Mouse (Mus musculus) retina, postnatal 1 day (tissue): Measurements from ENCODE around the gene Ntrk1.

ENCODE experiments used
- DNase-seq: peaks from one replicate; pipeline ENCODE4 v3.0.0-alpha.2; 2012

Gene Ntrk1

DNA sequence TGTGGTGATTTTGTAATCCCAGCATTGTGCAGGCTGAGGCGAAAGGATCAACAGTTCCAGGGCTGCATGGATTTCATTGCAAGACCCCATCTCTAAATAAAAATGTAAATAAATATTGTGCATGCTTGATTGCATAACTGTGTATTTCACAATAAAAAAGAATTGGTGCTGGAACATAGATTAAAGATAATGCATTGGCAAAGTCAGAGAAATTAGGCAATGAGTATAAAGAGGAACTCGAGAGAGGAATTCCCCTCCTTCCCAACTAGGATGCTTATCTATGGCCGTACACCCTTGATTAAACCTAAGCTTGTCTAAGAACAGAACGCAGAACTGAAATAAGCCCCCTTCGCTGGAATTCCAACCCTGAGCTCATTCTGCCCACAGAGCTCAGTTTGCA is 9.8 kb downstream of the Ntrk1 start:
- DNase-seq = no peak

DNA sequence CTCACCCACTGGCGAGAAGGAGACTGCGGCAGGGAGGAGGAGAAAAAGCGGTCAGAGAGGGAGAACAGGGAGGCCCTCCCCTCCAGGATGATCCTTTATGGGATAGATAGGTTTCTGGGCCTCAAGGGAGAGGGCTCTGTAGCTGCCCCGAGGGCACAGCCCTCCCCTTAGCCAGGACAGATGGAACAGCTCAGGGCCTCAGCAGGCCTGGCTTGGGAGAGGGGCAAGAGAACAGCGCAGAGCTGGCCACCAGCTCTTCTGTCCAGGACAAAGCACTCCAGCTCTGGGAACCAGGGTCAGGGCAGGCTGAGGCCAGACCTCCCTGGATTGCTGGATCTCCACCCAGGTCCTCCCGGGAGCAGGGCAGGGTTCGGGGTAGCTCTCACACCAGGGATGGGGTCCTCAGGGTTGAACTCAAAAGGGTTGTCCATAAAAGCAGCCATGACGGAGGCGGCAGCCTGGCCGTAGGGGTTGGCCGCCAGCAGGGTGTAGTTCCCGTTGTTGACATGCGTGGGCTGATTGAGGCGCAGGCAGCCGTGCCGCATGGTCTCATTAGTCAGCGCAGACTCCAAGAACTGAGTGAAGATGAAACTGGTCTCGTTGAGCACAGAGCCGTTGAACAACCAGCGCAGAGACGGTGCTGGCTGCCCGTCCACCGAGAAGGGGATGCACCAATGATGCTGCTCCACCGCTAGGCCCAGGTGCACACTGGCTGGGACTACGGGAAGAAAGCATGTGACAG is 11.5 kb downstream of the Ntrk1 start:
- DNase-seq = no peak

GRCm38 (mm10) chr3:87779086-87779485 is 15.9 kb downstream of the Ntrk1 start:
- peak; percentile 46 for DNase-seq

- DNase-seq = peak; percentile 31
These were observed 16.7 kb downstream of the Ntrk1 start for GRCm38 (mm10) chr3:87778283-87778682.

DNA sequence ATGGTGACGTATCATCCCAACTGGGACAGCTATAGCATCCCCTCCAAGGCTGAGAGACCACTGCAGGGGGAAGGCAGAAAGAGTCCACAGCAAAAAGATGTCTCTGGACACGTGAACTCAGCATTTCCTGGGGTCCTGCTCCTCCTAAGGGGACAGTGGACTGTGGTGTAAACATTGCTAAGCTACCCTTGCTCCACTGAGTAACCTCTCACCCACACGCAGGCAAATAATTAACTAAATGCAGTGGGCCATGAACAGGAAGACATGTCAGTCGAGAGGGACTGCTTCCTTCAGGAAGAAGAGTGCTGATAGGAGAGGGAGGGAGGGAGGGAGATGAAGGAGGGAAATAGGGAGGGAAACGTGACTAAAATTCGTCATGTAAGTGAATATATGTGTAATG is 23.9 kb downstream of the Ntrk1 start:
- DNase-seq = no peak

GRCm38 (mm10) chr3:87770280-87770679 is 24.7 kb downstream of the Ntrk1 start:
- peak; percentile 75 for DNase-seq

DNA sequence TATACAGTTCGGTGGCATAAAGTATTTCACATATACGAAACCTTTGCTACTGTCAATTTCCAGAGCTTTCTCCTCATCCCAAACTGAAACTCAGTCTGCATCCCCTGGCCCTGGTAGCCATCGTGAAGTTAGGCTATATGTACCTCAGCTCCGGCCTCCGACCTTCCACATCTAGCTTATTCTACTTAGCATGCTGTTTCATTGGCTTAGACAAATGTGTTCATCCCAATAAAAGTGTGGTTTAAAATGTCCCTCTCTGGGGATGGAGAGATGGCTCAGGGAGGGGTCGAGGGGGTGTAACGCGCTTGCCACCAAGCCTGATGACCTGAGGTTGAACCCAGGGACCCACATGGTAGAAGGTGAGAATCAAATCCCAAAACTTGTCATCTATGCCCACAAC is 25.5 kb downstream of the Ntrk1 start:
- no peak for DNase-seq

DNA sequence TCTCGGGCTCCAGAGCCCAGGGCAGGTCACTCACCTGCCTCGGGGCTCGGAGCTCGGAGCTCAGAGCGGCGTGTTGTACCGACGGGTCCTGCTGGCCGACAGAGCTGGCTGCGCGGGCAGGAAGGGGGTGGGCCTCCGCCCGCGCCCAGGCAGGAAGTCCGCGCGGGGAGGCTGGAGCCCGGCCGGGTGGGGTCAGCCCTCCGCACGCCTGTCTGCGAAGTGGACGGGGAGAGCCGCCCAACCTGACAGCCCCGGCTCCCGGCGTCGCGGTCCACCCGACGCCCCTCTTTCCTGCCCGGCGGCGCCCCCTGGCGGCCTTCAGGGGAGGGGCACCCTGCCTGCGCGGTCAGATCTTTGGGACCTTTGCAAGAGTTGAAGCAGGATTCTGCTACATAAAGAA is 26.1 kb downstream of the Ntrk1 start:
- peak; percentile 85 for DNase-seq

DNA sequence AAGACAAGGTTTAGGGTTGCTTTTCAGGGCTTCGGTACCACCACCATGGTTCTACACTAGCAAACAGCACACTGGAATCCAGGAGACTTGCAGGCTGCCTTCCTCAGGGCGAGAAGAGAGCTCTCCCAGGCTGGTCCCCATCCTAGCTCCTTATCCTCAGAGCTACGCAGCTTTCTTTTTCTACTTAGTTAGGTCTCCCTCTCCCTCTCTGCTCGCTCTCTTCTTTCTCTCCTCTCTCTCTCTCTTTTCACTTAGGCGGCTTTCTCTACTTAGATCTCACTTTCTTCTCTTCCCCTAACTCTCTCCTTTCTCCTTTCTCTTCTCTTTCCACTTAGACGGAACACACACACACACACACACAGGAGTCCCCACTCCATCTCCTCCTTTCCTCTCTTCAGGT is 26.5 kb downstream of the Ntrk1 start:
- DNase-seq = no peak

DNA sequence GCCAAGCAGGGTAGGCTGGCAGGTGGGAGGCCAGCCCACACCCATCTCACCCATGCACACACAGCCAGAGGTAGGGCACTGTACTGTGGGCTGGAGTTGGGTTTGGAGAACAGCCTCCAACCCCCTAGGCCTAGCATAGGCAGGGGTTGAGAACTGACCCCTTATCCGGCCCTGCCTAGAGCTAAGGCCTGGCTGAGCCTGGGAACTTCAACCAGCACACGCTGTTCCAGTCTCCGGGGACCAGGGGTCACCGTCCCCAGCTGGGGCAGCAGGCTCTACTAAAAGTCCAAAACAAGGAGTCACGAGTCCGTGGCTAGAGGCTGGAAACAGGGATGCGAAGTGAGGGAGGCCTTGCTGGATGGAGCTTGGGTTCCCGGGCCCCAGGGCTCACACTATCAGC is 27.2 kb downstream of the Ntrk1 start:
- no peak for DNase-seq

DNA sequence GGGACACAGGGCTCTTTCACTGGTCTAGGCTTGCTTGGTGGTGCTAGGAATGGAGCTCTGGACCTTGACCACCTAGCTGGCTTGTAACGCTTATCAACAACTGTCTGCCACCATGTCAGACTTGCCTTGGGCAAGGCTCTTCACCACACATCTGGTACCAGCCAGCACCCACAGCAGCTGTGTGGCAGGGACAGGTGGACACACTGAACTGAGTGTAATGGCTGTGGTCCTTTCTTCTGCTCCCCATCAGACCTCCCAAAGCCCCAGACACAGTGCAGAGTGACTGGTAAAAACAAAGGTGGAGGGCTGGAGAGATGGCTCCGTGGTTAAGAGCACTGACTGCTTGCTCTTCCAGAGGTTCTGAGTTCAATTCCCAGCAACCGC is 28.7 kb downstream of the Ntrk1 start:
- DNase-seq = no peak

GRCm38 (mm10) chr3:87765631-87766283 is 29.2 kb downstream of the Ntrk1 start:
- DNase-seq = no peak

- DNase-seq = no peak
These were observed 29.9 kb downstream of the Ntrk1 start for GRCm38 (mm10) chr3:87765091-87765490.

DNA sequence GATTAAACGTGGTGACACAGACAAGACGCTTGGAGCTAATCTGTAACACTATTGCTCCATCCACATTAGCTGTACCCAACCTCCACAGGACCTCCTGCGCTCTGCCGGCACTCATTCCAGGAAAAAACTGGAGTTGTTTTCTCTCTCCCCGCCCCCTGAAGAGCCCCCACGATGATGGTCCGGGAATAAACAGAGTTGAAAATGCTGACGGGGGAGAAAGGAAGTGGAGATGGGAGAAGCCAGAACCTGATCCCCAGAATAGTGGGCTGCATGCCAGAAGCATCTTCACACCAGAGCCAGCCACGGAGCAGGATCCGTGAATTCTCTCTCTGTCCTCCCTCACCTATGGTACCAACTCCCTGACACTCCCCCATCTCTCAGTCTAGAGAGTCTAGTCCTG is 30.5 kb downstream of the Ntrk1 start:
- no peak for DNase-seq

GRCm38 (mm10) chr3:87763683-87764289 is 31.2 kb downstream of the Ntrk1 start:
- peak; percentile 34 for DNase-seq

- no peak for DNase-seq
These were observed 31.8 kb downstream of the Ntrk1 start for GRCm38 (mm10) chr3:87763202-87763601.

GRCm38 (mm10) chr3:87761408-87762375 is 33.3 kb downstream of the Ntrk1 start:
- DNase-seq = no peak

GRCm38 (mm10) chr3:87758641-87759040 is 36.3 kb downstream of the Ntrk1 start:
- no peak for DNase-seq

GRCm38 (mm10) chr3:87756488-87756887 is 38.5 kb downstream of the Ntrk1 start:
- DNase-seq = no peak

DNA sequence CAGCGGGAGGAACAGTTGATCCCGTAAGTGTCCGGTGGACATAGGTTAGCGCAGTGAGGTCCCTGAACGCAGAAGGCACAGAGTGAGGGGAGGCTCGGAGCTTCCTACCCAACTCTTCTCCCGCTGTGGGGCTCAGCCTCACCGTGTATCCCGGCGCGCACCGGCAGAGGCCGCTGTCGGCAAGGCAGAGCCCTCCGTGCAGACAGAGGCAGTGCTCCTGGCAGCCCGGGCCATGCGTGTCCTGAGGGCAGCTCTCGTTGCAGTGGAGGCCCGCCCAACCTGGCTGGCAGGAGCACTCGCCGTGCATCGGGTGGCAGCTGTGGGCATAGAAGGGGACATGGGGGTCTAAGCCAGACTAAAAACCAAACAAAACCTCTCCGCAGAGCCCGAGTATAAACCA is 39.0 kb downstream of the Ntrk1 start:
- peak; percentile 89 for DNase-seq

- no peak for DNase-seq
These were observed 41.1 kb downstream of the Ntrk1 start for GRCm38 (mm10) chr3:87753829-87754228.

GRCm38 (mm10) chr3:87752567-87752966 is 42.4 kb downstream of the Ntrk1 start:
- no peak for DNase-seq

- DNase-seq = no peak
These were observed 45.0 kb downstream of the Ntrk1 start for GRCm38 (mm10) chr3:87749977-87750376.
